Mouse (Mus musculus) left cerebral cortex, postnatal 25 days (tissue): Measurements from ENCODE around the gene Zbtb8b. TPM values are rescaled to one million over a fixed set of nuclear protein-coding genes. Genes with fewer than 3 reads are reported as not detected.
"Not testable (repeated sequence)": the region's sequence is repeated elsewhere in the genome, so short reads cannot be mapped to it uniquely, and the experiment has no call there.

ENCODE experiments used
- DNase-seq, 2 experiments: peaks; one replicate each; pipeline ENCODE4 v3.0.0; 2022; ENCODE audit warnings: low spot score in 2 of 2, mixed read lengths in 1 of 2
- intact Hi-C: fragments of 180-260 bp; cut with DNase I; formaldehyde crosslinking; loops from one replicate; pipeline ENCODE4 v1.15.1; 2025
- total RNA-seq, 2 experiments: library from RNA; stranded (reverse); gene quantifications; 2 replicates each; pipeline ENCODE4 v1.2.3; 2021

Zbtb8b gene
- total RNA-seq, 2 experiments from 2014 or later = 4.5 to 4.6 TPM

DNA sequence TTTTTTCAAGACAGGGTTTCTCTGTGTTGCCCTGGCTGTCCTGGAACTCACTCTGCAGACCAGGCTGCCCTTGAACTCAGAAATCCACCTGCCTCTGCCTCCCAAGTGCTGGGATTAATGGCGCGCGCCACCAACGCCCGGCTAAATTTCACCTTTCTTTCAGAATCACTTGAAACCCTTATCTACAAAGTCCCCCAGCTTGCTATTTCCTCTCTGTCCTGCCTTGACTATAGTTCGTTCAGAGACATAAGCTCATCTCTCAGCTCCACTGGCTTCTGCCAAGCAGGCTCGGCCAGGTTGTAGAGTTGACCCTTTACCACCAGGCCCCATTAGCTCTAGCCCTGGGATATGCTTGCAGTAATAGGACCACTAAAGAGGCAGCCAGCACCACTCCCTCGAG lies 6.7 kb upstream of the Zbtb8b start:
- no peak for DNase-seq
- intact Hi-C loops = no loop called here

DNA sequence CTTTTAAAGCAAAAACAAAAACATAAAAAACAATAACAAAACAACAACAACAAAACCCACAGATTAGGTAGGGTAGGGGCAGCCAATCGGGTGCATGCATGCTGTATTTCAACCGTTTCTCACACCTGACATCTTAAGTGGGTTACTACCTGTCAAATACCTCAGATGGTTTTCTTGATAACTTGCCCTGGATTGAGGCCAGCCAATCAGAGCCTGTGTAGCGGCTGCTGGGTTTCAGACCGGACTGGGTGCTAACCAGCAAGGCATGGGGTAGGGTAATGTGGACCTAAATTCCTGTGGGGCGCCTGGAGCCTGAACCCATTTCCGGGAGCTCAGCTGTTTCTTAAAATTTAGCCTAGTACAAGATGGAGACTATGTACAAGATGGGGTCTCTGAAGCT lies 492 bp upstream of the Zbtb8b start:
- DNase-seq = no peak
- intact Hi-C loops = loop anchor here (5.0 kb wide), 1 partner anchor 144 kb away; no protein-coding TSS in a partner anchor

GRCm38 (mm10) chr4:129418321-129418720 lies 22.3 kb downstream of the Zbtb8b start:
- no peak for DNase-seq
- intact Hi-C loops = no loop called here

DNA sequence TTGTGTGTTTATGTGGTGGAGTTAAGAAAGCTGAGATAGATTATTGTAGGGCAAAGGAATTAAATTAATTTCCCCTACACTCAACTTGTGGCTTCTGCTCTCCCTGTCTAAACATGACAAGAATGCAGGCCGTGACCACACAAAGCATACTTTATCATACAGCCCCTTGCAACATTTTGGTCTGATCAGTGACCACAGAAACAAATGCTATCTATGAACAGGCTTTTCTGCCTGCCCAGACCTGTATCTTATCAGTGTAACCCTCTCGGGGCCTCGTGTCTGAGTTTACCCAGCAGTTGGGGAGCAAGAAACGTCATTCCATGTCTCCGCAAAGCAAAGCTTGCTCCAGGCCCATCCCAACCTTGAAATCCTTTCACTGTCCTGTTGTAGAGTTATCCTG lies 24.2 kb downstream of the Zbtb8b start:
- intact Hi-C loops = no loop called here
- DNase-seq = no peak

DNA sequence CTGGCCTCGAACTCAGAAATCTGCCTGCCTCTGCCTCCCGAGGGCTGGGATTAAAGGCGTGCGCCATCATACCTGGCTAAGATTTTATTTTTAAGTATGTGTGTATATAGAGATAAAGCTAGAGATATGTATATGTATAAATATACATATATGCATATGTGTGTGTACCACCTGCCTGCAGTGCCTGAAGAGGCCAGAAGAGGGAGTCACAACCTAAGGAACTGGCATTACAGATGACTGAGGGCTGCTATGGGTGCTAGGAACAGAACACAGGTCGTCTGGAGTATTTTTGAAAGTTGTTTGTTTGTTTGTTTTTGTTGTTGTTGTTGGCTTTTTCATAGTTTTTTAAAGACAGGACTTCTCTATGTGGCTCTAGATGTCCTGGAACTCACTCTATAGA lies 24.8 kb downstream of the Zbtb8b start:
- intact Hi-C loops = no loop called here
- no peak for DNase-seq

DNA sequence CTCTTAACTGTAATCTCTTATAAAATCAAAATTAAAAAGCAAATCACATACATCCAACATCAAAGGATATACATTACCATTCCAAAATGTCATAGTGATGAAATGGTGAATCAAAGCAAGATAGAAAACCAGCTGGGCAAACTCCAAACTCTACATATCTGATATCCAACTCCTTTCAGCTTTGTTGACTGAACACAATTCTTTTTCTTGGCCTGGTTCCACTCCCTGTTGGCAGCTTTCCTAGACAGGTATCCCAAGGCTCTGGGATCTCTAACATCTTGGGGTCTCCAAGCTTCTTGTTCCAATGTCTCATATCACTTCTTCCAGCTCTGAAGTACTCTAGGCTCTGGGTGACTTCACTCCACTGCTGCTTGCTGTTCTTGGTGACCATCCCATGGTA lies 29.7 kb downstream of the Zbtb8b start:
- no peak for DNase-seq

DNA sequence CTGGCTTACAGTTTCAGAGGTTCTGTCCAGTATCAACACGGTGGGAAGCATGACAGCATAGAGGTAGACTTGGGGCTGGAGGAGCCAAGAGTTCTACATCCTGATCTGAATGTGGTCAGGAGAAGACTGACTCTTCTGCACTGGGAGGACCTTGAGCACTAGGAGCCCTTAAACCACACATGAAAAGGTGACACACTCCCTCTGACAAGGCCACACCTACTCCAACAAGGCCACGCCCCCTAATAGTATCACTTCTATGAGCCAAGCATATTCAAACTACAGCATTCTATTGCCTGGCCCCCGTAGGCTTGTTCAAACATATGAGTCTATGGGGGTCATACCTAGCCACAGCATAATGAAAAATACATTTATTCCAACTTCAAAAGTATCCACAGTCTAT lies 30.1 kb downstream of the Zbtb8b start:
- DNase-seq, intact Hi-C loops: not testable (repeated sequence)

More for the DNA sequence above, 29.7 kb downstream of the Zbtb8b start:
- intact Hi-C loops = no loop called here

GRCm38 (mm10) chr4:129406447-129406846 lies 34.2 kb downstream of the Zbtb8b start:
- peak; percentile 16 to 31 for DNase-seq
- intact Hi-C loops = no loop called here

DNA sequence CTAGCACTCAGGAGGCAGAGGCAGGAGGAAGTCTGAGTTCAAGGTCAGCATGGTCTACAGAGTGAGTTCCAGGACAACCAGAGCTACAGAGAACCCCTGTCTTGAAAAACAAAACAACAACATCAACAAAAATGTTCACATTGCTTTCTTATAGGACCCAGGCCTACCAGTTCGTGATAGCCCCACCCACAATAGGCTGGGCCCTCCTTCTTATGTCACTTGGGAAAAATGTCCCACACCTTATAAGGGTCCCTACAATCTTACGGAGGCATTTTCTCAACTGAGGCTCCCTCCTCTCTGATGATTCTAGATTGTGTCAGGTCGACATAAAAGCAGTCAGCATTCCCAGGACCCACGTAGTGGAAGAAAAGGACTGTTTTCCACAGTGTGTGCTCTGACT lies 40.8 kb downstream of the Zbtb8b start:
- intact Hi-C loops = no loop called here

DNA sequence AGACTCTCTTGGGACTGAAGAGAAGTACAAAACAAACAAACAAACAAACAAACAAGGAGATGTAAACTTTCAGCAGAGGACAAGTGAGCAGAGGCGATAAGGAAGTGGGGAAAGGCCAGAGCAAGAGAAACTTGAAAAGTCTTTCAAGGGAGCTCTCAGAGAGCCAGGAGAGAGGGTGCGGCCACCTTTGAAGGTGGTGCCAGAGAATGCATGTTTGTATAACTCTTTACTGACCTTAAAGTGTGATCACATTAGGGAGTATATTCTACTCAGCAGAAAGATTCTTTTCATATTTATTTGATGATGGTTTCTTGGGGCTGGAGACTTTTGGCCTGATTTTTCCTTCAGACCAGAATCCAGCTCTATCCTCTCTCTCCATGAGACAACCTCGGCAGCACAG lies 43.7 kb downstream of the Zbtb8b start:
- intact Hi-C loops = no loop called here
- no peak for DNase-seq

More for the DNA sequence above, 40.8 kb downstream of the Zbtb8b start:
- DNase-seq = no peak

GRCm38 (mm10) chr4:129394089-129394870 lies 46.4 kb downstream of the Zbtb8b start:
- DNase-seq = no peak
- intact Hi-C loops = loop anchor here (5.0 kb wide), 1 partner anchor 38 kb away; no protein-coding TSS in a partner anchor

DNA sequence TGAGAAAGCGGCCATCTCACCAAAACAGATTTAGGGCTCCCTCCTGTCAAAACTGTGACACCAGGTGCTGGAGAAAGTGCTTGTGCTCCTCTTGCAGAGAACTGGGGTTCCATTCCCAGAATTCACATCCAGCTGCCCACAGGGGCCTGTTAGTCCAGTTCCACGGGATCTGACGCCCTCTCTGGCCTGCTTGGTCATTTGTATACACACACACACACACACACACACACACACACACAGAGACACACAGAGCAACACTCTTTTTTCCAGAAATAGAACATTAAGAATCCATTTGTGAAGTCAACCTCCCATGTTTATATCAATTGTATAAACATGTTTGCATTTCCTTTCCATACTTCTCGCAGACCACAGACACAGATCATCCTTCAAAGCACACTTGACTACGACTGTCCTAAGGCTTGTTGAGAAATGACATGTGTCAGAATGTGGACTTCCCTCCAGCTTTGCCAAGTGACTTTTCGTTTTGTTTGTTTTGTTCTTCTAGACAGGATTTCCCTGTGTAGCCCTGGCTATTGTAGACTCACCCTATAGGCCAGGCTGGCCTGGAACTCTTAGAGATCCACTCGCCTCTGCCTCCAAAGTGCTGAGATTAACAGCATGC lies 49.6 kb downstream of the Zbtb8b start:
- DNase-seq = no peak
- intact Hi-C loops = loop anchor here (5.0 kb wide), 1 partner anchor 41 kb away; no protein-coding TSS in a partner anchor

GRCm38 (mm10) chr4:129390216-129390743 lies 50.4 kb downstream of the Zbtb8b start:
- intact Hi-C loops = loop anchor here (5.0 kb wide), 1 partner anchor 42 kb away; no protein-coding TSS in a partner anchor
- DNase-seq = no peak

DNA sequence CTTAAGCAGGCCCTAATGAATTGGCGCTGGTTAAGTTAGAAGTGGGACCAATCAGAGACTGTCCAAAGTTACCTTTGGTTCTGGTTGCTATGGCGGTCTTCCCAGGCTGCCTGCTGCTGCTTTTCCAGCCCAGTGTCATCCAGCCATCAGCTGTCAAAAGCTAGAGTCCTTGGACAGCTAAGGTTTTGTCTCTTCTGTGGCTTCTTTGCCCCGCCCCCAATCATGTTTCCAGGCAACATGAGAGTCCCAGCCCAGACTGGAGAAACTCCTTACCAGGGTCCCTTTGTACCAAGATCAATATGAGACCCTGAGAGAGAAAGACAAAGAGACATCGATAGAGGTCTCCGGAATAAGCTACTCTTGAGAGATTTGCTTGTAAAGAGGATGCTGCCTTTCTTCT lies 52.2 kb downstream of the Zbtb8b start:
- intact Hi-C loops = no loop called here
- no peak for DNase-seq

DNA sequence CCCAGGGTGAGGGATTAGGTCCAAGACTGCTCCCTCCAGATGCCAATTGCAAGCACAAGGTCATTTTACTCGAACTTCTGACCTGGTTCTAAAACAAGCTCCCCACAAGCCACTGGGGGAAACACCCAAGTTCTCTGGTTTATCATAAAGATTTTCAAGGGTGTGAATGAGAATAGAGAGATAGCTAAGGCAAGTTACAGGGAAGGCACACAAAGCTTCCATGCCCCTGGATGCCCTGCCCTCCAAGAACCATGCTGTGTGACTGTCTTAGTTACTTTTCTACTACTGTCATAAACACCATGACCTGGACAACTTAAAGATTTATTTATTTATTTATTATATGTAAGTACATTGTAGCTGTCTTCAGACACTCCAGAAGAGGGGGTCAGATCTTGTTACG lies 53.7 kb downstream of the Zbtb8b start:
- intact Hi-C loops = no loop called here
- no peak for DNase-seq

- DNase-seq = no peak
Observed at GRCm38 (mm10) chr4:129386269-129386946, 54.2 kb downstream of the Zbtb8b start.

DNA sequence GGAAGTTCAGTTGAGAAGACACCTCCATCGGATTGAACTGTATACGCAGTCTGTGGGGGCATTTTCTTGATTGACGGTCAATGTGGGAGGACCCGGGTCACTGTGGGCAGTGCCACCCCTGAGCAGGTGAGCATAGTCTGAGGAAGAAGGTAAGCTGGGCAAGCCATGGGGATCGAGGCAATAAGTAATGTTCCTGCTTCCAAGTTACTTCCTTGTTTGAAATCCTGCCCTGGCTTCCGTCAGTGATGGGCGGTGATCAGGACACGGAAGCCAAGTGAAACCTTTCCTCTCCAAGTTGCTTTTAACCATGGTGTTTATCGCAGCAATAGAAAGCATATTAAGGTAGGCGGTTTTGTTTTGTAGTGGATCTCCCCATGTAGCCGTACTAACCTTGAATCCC lies 55.0 kb downstream of the Zbtb8b start:
- intact Hi-C loops = no loop called here
- DNase-seq = no peak

More at GRCm38 (mm10) chr4:129386269-129386946, 54.2 kb downstream of the Zbtb8b start:
- intact Hi-C loops = no loop called here

- intact Hi-C loops = no loop called here
- DNase-seq = no peak
Observed at GRCm38 (mm10) chr4:129384440-129384839, 56.2 kb downstream of the Zbtb8b start.

- DNase-seq = no peak
- intact Hi-C loops = no loop called here
Observed at GRCm38 (mm10) chr4:129383586-129383985, 57.1 kb downstream of the Zbtb8b start.

DNA sequence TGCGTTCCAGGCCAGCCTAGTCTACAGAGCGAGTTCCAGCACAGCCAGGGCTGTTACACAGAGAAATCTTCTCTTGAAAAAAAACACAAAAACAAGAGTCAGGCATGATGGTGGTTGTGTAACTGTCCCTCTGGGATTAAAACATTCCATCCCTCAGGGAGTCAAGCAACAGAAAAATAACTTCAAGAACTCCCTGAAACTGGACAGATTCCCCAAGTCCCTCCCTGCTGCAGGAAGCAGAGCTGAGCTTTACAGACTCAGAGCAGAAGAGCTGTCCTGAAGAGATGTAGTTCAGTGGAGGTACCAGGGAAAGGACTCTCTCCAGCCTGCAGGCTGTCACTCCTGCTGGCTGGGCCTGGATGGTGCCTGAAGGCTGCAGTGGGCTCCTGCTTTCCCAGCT lies 58.2 kb downstream of the Zbtb8b start:
- intact Hi-C loops = no loop called here
- DNase-seq = no peak
